Mouse (Mus musculus): ENCODE measurements around the gene St3gal6. TPM values are rescaled to one million over a fixed set of nuclear protein-coding genes. Genes with fewer than 3 reads are reported as not detected.
A peak's percentile ranks its signal among the peaks of the same experiment; 100 is the strongest.

The St3gal6 gene
- not detected in 2 replicates for polyA plus RNA-seq (2012; ENCODE audit: insufficient read depth, insufficient read length, low replicate concordance, missing spikeins)

DNA sequence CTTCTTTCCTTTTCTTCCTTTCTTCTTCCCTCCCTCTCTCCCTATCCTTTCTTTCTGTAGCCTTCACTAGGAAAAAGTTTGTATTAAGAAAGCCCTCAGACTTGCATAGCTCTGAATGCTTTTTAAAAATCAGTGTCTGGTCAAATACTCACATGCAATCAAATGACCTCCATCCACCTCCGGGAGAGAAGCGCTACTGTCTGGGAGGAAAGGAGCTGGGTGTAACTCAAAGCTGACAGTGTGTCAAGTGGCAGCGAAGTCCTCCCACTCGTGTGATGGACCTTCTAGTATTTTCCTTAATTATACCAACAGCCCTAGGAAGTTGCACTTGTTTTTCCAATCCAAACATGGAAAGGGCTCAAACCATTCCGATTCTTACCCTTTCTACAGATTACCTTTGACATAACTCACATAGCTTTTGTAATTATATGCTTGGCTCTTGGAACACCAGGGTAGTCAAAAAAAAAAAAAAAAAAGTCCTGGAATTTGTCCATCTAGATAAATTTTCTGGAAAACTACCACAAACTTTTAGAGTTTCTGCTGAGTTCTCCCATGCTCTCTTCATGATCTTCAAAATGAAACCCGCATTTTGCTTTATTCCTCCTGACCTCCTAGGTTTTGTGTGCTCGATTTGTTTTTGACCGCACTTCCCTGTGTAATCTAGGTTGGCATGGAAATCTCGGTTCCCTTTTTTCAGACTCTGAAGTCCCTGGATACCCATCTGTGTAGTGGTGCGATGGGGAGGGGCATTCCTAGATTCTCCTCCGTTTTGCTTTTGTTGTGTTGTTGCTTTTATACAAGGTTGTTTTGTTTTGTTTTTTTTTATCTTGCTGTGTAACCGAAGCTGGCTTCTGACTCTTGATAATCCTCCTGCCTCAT lies at the start of gene St3gal6:
TSS of gene St3gal6 (minus strand) at position 272 of the 879 bp plus-strand sequence.
- Histone ChIP-seq H3K4me1 (ENCODE audit: control insufficient read depth, insufficient read depth, low read length) (no peaks in the 10 kb centered on the region), H3K27ac (ENCODE audit: insufficient read depth, low read depth, low read length) (no peak within 1 kb of the TSS; the same call in 1 of the 2 replicates), H3K4me3 (ENCODE audit: insufficient read depth, low read depth, low read length) (peak within 1 kb of the TSS; percentile 55)
- 87% methylated on average over 12 of the region's 12 CpGs for WGBS
- TF ChIP-seq POLR2A (IDR thresholded peaks at IDR 0.05; ENCODE audit: insufficient read depth, low read depth, low read length): no peak

GRCm38 (mm10) chr16:58570694-58571264 lies 46.7 kb upstream of the St3gal6 start:
- Histone ChIP-seq H3K27ac (ENCODE audit: insufficient read depth, low read depth, low read length) (no peak overlapping the region), H3K4me3 (ENCODE audit: insufficient read depth, low read depth, low read length) (no peak overlapping the region), H3K4me1 (ENCODE audit: control insufficient read depth, insufficient read depth, low read length) (no peaks in the 10 kb centered on the region)
- no peak for TF ChIP-seq CTCF (IDR thresholded peaks at IDR 0.05; ENCODE audit: insufficient read depth, low read depth, low read length)
- no peak for TF ChIP-seq POLR2A (IDR thresholded peaks at IDR 0.05; ENCODE audit: insufficient read depth, low read depth, low read length)

DNA sequence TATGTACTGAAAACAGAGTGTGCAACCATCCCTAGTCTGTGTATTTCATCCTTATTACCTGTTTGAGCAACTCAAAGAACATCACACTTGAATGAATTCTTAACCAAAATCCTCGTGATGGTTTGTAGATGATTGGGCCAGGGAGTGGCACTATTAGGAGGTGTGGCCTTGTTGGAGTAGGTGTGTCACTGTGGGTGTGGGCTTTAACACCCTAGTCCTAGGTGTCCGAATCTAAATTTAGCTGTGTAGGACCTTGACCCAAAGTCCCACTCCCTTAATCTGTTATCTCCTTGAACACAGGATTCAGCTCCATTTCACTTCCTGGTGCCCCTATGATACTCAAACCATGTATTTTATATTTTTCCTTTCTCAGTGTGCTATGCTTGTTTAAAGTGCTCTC lies 37.2 kb upstream of the St3gal6 start:
- TF ChIP-seq POLR2A (IDR thresholded peaks at IDR 0.05; ENCODE audit: insufficient read depth, low read depth, low read length): no peak
- no peak for TF ChIP-seq CTCF (IDR thresholded peaks at IDR 0.05; ENCODE audit: insufficient read depth, low read depth, low read length)
- WGBS: 92% methylated on average over 2 of the region's 2 CpGs
- no peak overlapping the region for H3K27ac ChIP-seq (ENCODE audit: insufficient read depth, low read depth, low read length)
- H3K4me1 ChIP-seq (ENCODE audit: control insufficient read depth, insufficient read depth, low read length): no peaks in the 10 kb centered on the region
- no peak overlapping the region for H3K4me3 ChIP-seq (ENCODE audit: insufficient read depth, low read depth, low read length)

GRCm38 (mm10) chr16:58556067-58556830 lies 32.2 kb upstream of the St3gal6 start:
- H3K4me1 ChIP-seq (ENCODE audit: control insufficient read depth, insufficient read depth, low read length): no peaks in the 10 kb centered on the region
- H3K27ac ChIP-seq (ENCODE audit: insufficient read depth, low read depth, low read length): no peak overlapping the region
- TF ChIP-seq POLR2A (IDR thresholded peaks at IDR 0.05; ENCODE audit: insufficient read depth, low read depth, low read length) (no peak), CTCF (IDR thresholded peaks at IDR 0.05; ENCODE audit: insufficient read depth, low read depth, low read length) (no peak)
- 77% methylated on average over 4 of the region's 4 CpGs for WGBS
- H3K4me3 ChIP-seq (ENCODE audit: insufficient read depth, low read depth, low read length): no peak overlapping the region

DNA sequence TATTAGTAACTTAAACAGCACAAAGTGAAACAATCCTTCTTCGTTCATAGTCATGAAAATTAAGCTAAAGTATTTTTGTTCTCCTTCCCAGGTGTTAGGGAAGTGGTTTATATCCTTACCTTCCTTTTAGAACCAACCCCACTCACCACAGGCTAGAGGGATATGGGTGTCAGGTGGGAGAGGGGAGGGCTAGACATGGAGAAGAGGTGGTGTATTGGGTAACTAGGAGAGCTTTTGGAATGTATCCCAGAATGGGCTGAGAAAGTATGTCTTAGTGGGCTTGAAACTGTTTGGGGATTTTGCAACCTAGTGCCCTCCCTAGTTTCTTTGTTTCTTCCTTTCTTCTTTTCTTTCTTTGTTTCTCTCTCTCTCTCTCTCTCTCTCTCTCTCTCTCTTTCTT lies 30.6 kb upstream of the St3gal6 start:
- no peaks in the 10 kb centered on the region for H3K4me1 ChIP-seq (ENCODE audit: control insufficient read depth, insufficient read depth, low read length)

DNA sequence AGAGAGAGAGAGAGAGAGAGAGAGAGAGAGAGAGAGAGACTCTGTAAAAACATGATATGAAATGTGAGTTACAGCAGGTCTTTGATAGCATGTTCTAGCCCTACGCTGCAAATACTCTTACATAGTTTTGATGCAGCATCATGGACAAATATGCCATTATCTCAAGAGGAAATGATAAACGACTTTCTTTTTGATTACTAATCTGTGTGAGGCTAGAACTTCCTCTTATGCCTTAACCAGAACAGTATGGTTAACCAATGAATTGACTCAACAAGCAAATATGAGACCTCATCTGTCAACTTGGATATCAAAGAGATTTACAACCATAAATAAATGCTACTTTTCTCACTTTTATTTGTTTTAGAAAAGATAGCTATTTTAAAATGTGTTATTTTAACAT lies 24.0 kb upstream of the St3gal6 start:
- no peak for TF ChIP-seq POLR2A (IDR thresholded peaks at IDR 0.05; ENCODE audit: insufficient read depth, low read depth, low read length)
- H3K27ac ChIP-seq (ENCODE audit: insufficient read depth, low read depth, low read length): no peak overlapping the region
- 79% methylated on average over 2 of the region's 2 CpGs for WGBS
- H3K4me3 ChIP-seq (ENCODE audit: insufficient read depth, low read depth, low read length): no peak overlapping the region
- H3K4me1 ChIP-seq (ENCODE audit: control insufficient read depth, insufficient read depth, low read length): no peaks in the 10 kb centered on the region

More for the DNA sequence above, 30.6 kb upstream of the St3gal6 start:
- TF ChIP-seq POLR2A (IDR thresholded peaks at IDR 0.05; ENCODE audit: insufficient read depth, low read depth, low read length) (no peak), CTCF (IDR thresholded peaks at IDR 0.05; ENCODE audit: insufficient read depth, low read depth, low read length) (no peak)
- Histone ChIP-seq H3K4me3 (ENCODE audit: insufficient read depth, low read depth, low read length) (no peak overlapping the region), H3K27ac (ENCODE audit: insufficient read depth, low read depth, low read length) (no peak overlapping the region)
- WGBS: 89% methylated on average over 1 of the region's 1 CpGs

DNA sequence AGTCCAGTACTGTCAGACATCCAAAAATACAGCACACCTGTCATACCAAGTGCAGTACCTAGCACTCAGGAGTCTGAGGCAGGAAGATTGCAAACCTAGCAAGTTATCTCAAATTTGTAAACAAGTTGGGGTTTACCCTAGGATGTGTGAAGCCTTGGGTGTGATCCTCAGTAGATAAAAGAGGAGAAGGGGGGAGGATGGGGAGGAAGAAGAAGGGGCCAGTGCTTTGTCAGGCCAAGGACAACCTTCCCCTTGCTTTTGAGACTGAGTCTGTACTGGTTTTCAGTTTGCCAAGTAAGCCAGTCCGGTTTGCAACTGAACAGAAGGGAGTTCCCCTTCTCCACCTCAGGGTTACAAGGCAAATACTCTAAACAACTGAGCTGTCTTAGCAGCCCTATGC lies 22.1 kb upstream of the St3gal6 start:
- no peaks in the 10 kb centered on the region for H3K4me1 ChIP-seq (ENCODE audit: control insufficient read depth, insufficient read depth, low read length)
- 66% methylated on average over 1 of the region's 1 CpGs for WGBS

GRCm38 (mm10) chr16:58539490-58539889 lies 15.4 kb upstream of the St3gal6 start:
- TF ChIP-seq CTCF (IDR thresholded peaks at IDR 0.05; ENCODE audit: insufficient read depth, low read depth, low read length): no peak
- TF ChIP-seq POLR2A (IDR thresholded peaks at IDR 0.05; ENCODE audit: insufficient read depth, low read depth, low read length): no peak
- WGBS: 86% methylated on average over 1 of the region's 1 CpGs
- H3K27ac ChIP-seq (ENCODE audit: insufficient read depth, low read depth, low read length): no peak overlapping the region
- H3K4me3 ChIP-seq (ENCODE audit: insufficient read depth, low read depth, low read length): no peak overlapping the region
- no peaks in the 10 kb centered on the region for H3K4me1 ChIP-seq (ENCODE audit: control insufficient read depth, insufficient read depth, low read length)

More for the DNA sequence above, 22.1 kb upstream of the St3gal6 start:
- Histone ChIP-seq H3K4me3 (ENCODE audit: insufficient read depth, low read depth, low read length) (no peak overlapping the region), H3K27ac (ENCODE audit: insufficient read depth, low read depth, low read length) (no peak overlapping the region)
- TF ChIP-seq POLR2A (IDR thresholded peaks at IDR 0.05; ENCODE audit: insufficient read depth, low read depth, low read length) (no peak), CTCF (IDR thresholded peaks at IDR 0.05; ENCODE audit: insufficient read depth, low read depth, low read length) (no peak)

DNA sequence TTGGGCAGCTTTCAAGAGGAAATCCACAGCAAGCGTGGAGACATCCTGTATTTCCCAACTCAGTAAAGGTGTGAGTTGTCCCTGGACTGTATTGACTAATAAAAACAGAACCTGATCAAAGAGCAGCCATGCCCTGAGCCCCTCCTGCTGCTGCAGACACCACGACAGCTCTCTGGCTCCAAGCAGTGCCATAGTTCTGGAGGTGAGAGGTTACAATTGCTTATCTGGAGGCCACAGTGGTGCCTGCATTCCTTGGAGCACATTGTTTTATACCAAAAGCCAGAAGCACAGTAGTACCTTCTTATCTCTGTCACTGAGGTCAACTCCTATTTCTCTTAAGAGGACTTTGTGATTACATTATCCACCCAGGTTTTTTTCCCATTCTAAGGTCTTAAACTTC lies 15.0 kb upstream of the St3gal6 start:
- Histone ChIP-seq H3K4me1 (ENCODE audit: control insufficient read depth, insufficient read depth, low read length) (no peaks in the 10 kb centered on the region), H3K27ac (ENCODE audit: insufficient read depth, low read depth, low read length) (no peak overlapping the region), H3K4me3 (ENCODE audit: insufficient read depth, low read depth, low read length) (no peak overlapping the region)
- TF ChIP-seq CTCF (IDR thresholded peaks at IDR 0.05; ENCODE audit: insufficient read depth, low read depth, low read length) (no peak), POLR2A (IDR thresholded peaks at IDR 0.05; ENCODE audit: insufficient read depth, low read depth, low read length) (no peak)
- 88% methylated on average over 2 of the region's 2 CpGs for WGBS
